ENCODE assay signal across 22 mouse cellular contexts in the genomic region with DNA sequence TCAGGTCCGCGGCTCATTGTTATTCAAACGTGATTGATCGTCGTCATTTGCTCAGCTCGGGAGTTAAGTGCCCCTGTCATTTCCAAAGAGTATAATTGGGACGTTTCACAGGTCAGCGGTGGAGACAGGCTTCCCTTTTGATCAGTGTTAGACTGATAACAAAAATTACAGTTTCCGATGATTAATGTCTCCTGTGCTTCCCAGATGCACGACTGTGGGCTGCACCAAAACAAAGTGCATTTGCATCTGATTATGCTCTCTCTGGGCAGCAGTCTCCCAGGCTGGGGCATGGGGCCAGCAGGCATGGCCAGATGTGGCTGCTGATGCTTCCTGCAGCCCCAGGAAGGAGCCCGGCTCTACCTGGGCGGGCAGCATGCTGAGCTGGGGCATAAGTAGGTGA. TPM values are rescaled to one million over a fixed set of nuclear protein-coding genes. Genes with fewer than 3 reads are reported as not detected.
DNase-seq lines count a peak whose midpoint lies in the region; ATAC-seq lines count a peak whose summit lies in the region.
"Had no signal": no experiment of that assay in that cellular context is flagged by ENCODE, and none has a peak within 500 bp of the region (broad histone marks: within the 10 kb centered on the region; RNA-seq: fewer than 3 reads in every experiment).

No protein-coding gene starts in this region.

- H3K36me3 ChIP-seq in forebrain, embryonic 15.5 days = no peaks in the 10 kb centered on the region; the same call in 1 of the 2 replicates
- H3K36me3 ChIP-seq in forebrain, embryonic 10.5 days (replicated peaks) = peaks cover 4% of the 10 kb centered on the region; the same call in 1 of the 2 replicates
- peaks cover 4% of the 10 kb centered on the region; the same call in 1 of the 2 replicates for H3K36me3 ChIP-seq in hindbrain, embryonic 13.5 days
- no peaks in the 10 kb centered on the region for H3K36me3 ChIP-seq in hindbrain, embryonic 16.5 days (ENCODE audit: control insufficient read depth, insufficient read depth, low read length)
- H3K36me3 ChIP-seq in neural tube, embryonic 14.5 days (ENCODE audit: control insufficient read depth, insufficient read depth, low read length) = no peaks in the 10 kb centered on the region
- H3K36me3 ChIP-seq in neural tube, embryonic 15.5 days = no peaks in the 10 kb centered on the region
- H3K36me3 ChIP-seq: heart, embryonic 10.5 days had no signal

- no peak for DNase-seq in forebrain, embryonic 10.5 days (ENCODE audit: extremely low spot score, low spot score)
- DNase-seq: adrenal gland, adult 2 months; adrenal gland, postnatal 25 days; cerebellum, adult 2 months; cerebellum, postnatal 14 days; embryo, embryonic 11 days; gastrocnemius, postnatal 10 days; heart, adult 18-20 months; heart, postnatal 10 days; heart, postnatal 4 days; kidney, adult 8-10 months had no signal

- H3K27ac ChIP-seq in forebrain, embryonic 15.5 days (replicated peaks) = no peak overlapping the region
- no peak overlapping the region for H3K27ac ChIP-seq in forebrain, embryonic 10.5 days
- 0 out of 2 replicates have a peak overlapping the region, but pooled peaks have one; percentile 46 for H3K27ac ChIP-seq in hindbrain, embryonic 13.5 days
- no peak overlapping the region for H3K27ac ChIP-seq in hindbrain, embryonic 16.5 days (ENCODE audit: low read depth, low read length)
- no peak overlapping the region for H3K27ac ChIP-seq in neural tube, embryonic 14.5 days (ENCODE audit: low read depth, low read length)
- H3K27ac ChIP-seq in neural tube, embryonic 15.5 days (replicated peaks) = no peak overlapping the region
- H3K27ac ChIP-seq: embryonic facial prominence, embryonic 12.5 days; heart, embryonic 10.5 days had no signal

- no peaks in the 10 kb centered on the region for H3K9me3 ChIP-seq in forebrain, embryonic 15.5 days
- H3K9me3 ChIP-seq in forebrain, embryonic 10.5 days = no peaks in the 10 kb centered on the region
- no peaks in the 10 kb centered on the region for H3K9me3 ChIP-seq in hindbrain, embryonic 13.5 days
- H3K9me3 ChIP-seq in hindbrain, embryonic 16.5 days (ENCODE audit: control insufficient read depth, low read length) = no peaks in the 10 kb centered on the region
- no peaks in the 10 kb centered on the region for H3K9me3 ChIP-seq in neural tube, embryonic 14.5 days (ENCODE audit: control insufficient read depth, low read length)
- H3K9me3 ChIP-seq in neural tube, embryonic 15.5 days (replicated peaks) = no peaks in the 10 kb centered on the region
- H3K9me3 ChIP-seq: embryonic facial prominence, embryonic 12.5 days; heart, embryonic 10.5 days had no signal

- 0 out of 2 replicates have a peak, but pooled peaks have one; percentile 13 for ATAC-seq in forebrain, embryonic 15.5 days (replicated peaks)
- 0 out of 2 replicates have a peak, but pooled peaks have one; percentile 51 for ATAC-seq in hindbrain, embryonic 13.5 days (ENCODE audit: low FRiP score)
- ATAC-seq in hindbrain, embryonic 16.5 days = no peak
- 0 out of 2 replicates have a peak, but pooled peaks have one; percentile 39 for ATAC-seq in neural tube, embryonic 14.5 days (ENCODE audit: low read depth)
- no peak; the same call in 1 of the 2 replicates for ATAC-seq in neural tube, embryonic 15.5 days (ENCODE audit: low FRiP score)
- ATAC-seq: inflammation-experienced regulatory T-cells, adult 6 months; intestine, postnatal 0 days had no signal

- no peak overlapping the region for H3K9ac ChIP-seq in forebrain, embryonic 15.5 days (replicated peaks)
- no peak overlapping the region for H3K9ac ChIP-seq in hindbrain, embryonic 13.5 days
- H3K9ac ChIP-seq in hindbrain, embryonic 16.5 days (ENCODE audit: low read depth, low read length) = no peak overlapping the region
- no peak overlapping the region for H3K9ac ChIP-seq in neural tube, embryonic 14.5 days (replicated peaks; ENCODE audit: low read depth, low read length)
- no peak overlapping the region for H3K9ac ChIP-seq in neural tube, embryonic 15.5 days (replicated peaks)
- H3K9ac ChIP-seq: embryonic facial prominence, embryonic 12.5 days had no signal

- H3K4me2 ChIP-seq in forebrain, embryonic 15.5 days (replicated peaks) = no peak overlapping the region
- no peak overlapping the region; the same call in 1 of the 2 replicates for H3K4me2 ChIP-seq in hindbrain, embryonic 13.5 days
- H3K4me2 ChIP-seq in hindbrain, embryonic 16.5 days (ENCODE audit: low read length) = no peak overlapping the region
- no peak overlapping the region for H3K4me2 ChIP-seq in neural tube, embryonic 14.5 days (ENCODE audit: low read depth, low read length)
- H3K4me2 ChIP-seq in neural tube, embryonic 15.5 days = no peak overlapping the region
- H3K4me2 ChIP-seq: embryonic facial prominence, embryonic 12.5 days had no signal

- WGBS in forebrain, embryonic 15.5 days = 35% methylated on average over 12 of the region's 12 CpGs
- 66% methylated on average over 12 of the region's 12 CpGs for WGBS in forebrain, embryonic 10.5 days
- WGBS in hindbrain, embryonic 13.5 days = 35% methylated on average over 12 of the region's 12 CpGs
- 35% methylated on average over 12 of the region's 12 CpGs for WGBS in hindbrain, embryonic 16.5 days
- WGBS in neural tube, embryonic 14.5 days = 34% methylated on average over 12 of the region's 12 CpGs
- WGBS in neural tube, embryonic 15.5 days = 37% methylated on average over 12 of the region's 12 CpGs

- no peaks in the 10 kb centered on the region for H3K27me3 ChIP-seq in forebrain, embryonic 15.5 days
- peaks cover 6% of the 10 kb centered on the region; the same call in 1 of the 2 replicates for H3K27me3 ChIP-seq in forebrain, embryonic 10.5 days (ENCODE audit: poor library complexity, severe bottlenecking)
- no peaks in the 10 kb centered on the region for H3K27me3 ChIP-seq in hindbrain, embryonic 13.5 days
- no peaks in the 10 kb centered on the region; the same call in 1 of the 2 replicates for H3K27me3 ChIP-seq in hindbrain, embryonic 16.5 days (replicated peaks; ENCODE audit: control insufficient read depth, insufficient read depth, low read length)
- H3K27me3 ChIP-seq in neural tube, embryonic 14.5 days (ENCODE audit: control insufficient read depth, insufficient read depth, low read length) = no peaks in the 10 kb centered on the region
- H3K27me3 ChIP-seq in neural tube, embryonic 15.5 days (replicated peaks) = peaks cover 8% of the 10 kb centered on the region
- H3K27me3 ChIP-seq: embryonic facial prominence, embryonic 12.5 days had no signal

- H3K4me3 ChIP-seq in forebrain, embryonic 15.5 days = no peak overlapping the region
- no peak overlapping the region for H3K4me3 ChIP-seq in forebrain, embryonic 10.5 days
- H3K4me3 ChIP-seq in hindbrain, embryonic 13.5 days = no peak overlapping the region
- no peak overlapping the region for H3K4me3 ChIP-seq in hindbrain, embryonic 16.5 days (ENCODE audit: low read length)
- H3K4me3 ChIP-seq in neural tube, embryonic 14.5 days (ENCODE audit: low read depth, low read length) = no peak overlapping the region
- H3K4me3 ChIP-seq in neural tube, embryonic 15.5 days (replicated peaks) = no peak overlapping the region
- H3K4me3 ChIP-seq: embryonic facial prominence, embryonic 12.5 days; heart, embryonic 10.5 days had no signal

- H3K4me1 ChIP-seq in forebrain, embryonic 15.5 days = peaks cover 12% of the 10 kb centered on the region
- peaks cover 11% of the 10 kb centered on the region; the same call in 1 of the 2 replicates for H3K4me1 ChIP-seq in forebrain, embryonic 10.5 days
- peaks cover 29% of the 10 kb centered on the region for H3K4me1 ChIP-seq in hindbrain, embryonic 13.5 days (replicated peaks)
- H3K4me1 ChIP-seq in hindbrain, embryonic 16.5 days (ENCODE audit: control insufficient read depth, insufficient read depth, low read depth, low read length) = peaks cover 3% of the 10 kb centered on the region; the same call in 1 of the 2 replicates
- H3K4me1 ChIP-seq in neural tube, embryonic 14.5 days (ENCODE audit: control insufficient read depth, insufficient read depth, low read length) = no peaks in the 10 kb centered on the region
- H3K4me1 ChIP-seq in neural tube, embryonic 15.5 days = peaks cover 24% of the 10 kb centered on the region
- H3K4me1 ChIP-seq: embryonic facial prominence, embryonic 12.5 days had no signal

RNA-seq across cellular contexts. Expression of gene Uvssa, which starts 22.5 kb away (rescaled TPM):
- polyA plus RNA-seq in forebrain, embryonic 15.5 days (2015; fragmentation: Nextera tagmentation; extraction: Ambion mirVana) = 8.5 and 8.8 TPM in 2 replicates
- 6.6 and 7.0 TPM in 2 replicates for polyA plus RNA-seq in forebrain, embryonic 10.5 days (2016; fragmentation: Nextera tagmentation; extraction: Ambion mirVana)
- polyA plus RNA-seq in hindbrain, embryonic 13.5 days (2015; fragmentation: Nextera tagmentation; extraction: Ambion mirVana) = 8.7 and 9.0 TPM in 2 replicates
- 6.2 and 6.7 TPM in 2 replicates for polyA plus RNA-seq in hindbrain, embryonic 16.5 days (2015; fragmentation: Nextera tagmentation; extraction: Ambion mirVana)
- 8.7 and 9.0 TPM in 2 replicates for polyA plus RNA-seq in neural tube, embryonic 14.5 days (2014; fragmentation: Nextera tagmentation; extraction: Ambion mirVana)
- polyA plus RNA-seq in neural tube, embryonic 15.5 days (2015; fragmentation: Nextera tagmentation; extraction: Ambion mirVana) = 7.6 and 7.8 TPM in 2 replicates

RNA-seq across cellular contexts. Expression of gene Nkx1-1, which starts 33.0 kb away (rescaled TPM):
- polyA plus RNA-seq in forebrain, embryonic 15.5 days (2015; fragmentation: Nextera tagmentation; extraction: Ambion mirVana) = not detected in 2 replicates
- not detected in 2 replicates for polyA plus RNA-seq in forebrain, embryonic 10.5 days (2016; fragmentation: Nextera tagmentation; extraction: Ambion mirVana)
- polyA plus RNA-seq in hindbrain, embryonic 13.5 days (2015; fragmentation: Nextera tagmentation; extraction: Ambion mirVana) = 0.38 and 0.45 TPM in 2 replicates
- 0.47 TPM in 1 of 2 replicates, not detected in the other for polyA plus RNA-seq in hindbrain, embryonic 16.5 days (2015; fragmentation: Nextera tagmentation; extraction: Ambion mirVana)
- polyA plus RNA-seq in neural tube, embryonic 14.5 days (2014; fragmentation: Nextera tagmentation; extraction: Ambion mirVana) = 0.44 and 0.74 TPM in 2 replicates
- 0.40 and 0.79 TPM in 2 replicates for polyA plus RNA-seq in neural tube, embryonic 15.5 days (2015; fragmentation: Nextera tagmentation; extraction: Ambion mirVana)
- polyA plus RNA-seq: adrenal gland, adult 2 months; embryonic facial prominence, embryonic 12.5 days; frontal cortex, adult 2 months; heart, embryonic 10.5 days; heart, embryonic 14.5 days; inflammation-experienced regulatory T-cells, adult 6 months; intestine, postnatal 0 days had no signal

Comparison
In these comparisons a context has a peak if more than half of its experiments do, and no peak if none do; other contexts are left out.
1. ATAC-seq: peak in forebrain, embryonic 15.5 days (single experiment), hindbrain, embryonic 13.5 days (single experiment) and neural tube, embryonic 14.5 days (single experiment); none in hindbrain, embryonic 16.5 days (single experiment) and neural tube, embryonic 15.5 days (single experiment).